Mouse (Mus musculus) kidney, embryonic 14.5 days (tissue): ENCODE data around the gene Acaca. TPM values are rescaled to one million over a fixed set of nuclear protein-coding genes. Genes with fewer than 3 reads are reported as not detected.

Source experiments
- ATAC-seq: fragments of 200-750 bp; cut with Nextera tagmentation; 2 replicates; pipeline ENCODE4 v1.8.0; 2017; ENCODE audit warnings: moderate number of reproducible peaks, mild to moderate bottlenecking, moderate TSS enrichment, moderate library complexity; ENCODE audit not compliant: low FRiP score, low TSS enrichment
- H3K27ac ChIP-seq: fragments of 300-500 bp; sonication (generic); 2 replicates; pipeline ENCODE4 v1.5.1; 2014; ENCODE audit warnings: low read depth, mild to moderate bottlenecking, low read length, moderate library complexity, mixed read lengths
- H3K27me3 ChIP-seq: fragments of 300-500 bp; sonication (generic); 2 replicates; pipeline ENCODE4 v1.6.1; 2014; ENCODE audit warnings: mild to moderate bottlenecking, low read length; ENCODE audit not compliant: control insufficient read depth, insufficient read depth
- H3K36me3 ChIP-seq: fragments of 300-500 bp; sonication (generic); 2 replicates; pipeline ENCODE4 v1.6.1; 2014; ENCODE audit warnings: low read length, mixed read lengths; ENCODE audit not compliant: control insufficient read depth, insufficient read depth
- H3K4me1 ChIP-seq: fragments of 300-500 bp; sonication (generic); 2 replicates; pipeline ENCODE4 v1.6.1; 2014; ENCODE audit warnings: low read length, mixed read lengths; ENCODE audit not compliant: control insufficient read depth, insufficient read depth
- H3K4me2 ChIP-seq: fragments of 300-500 bp; sonication (generic); replicated peaks from 2 replicates; pipeline ENCODE4 v1.6.1; 2014; ENCODE audit warnings: low read depth, mild to moderate bottlenecking, low read length
- H3K4me3 ChIP-seq: fragments of 300-500 bp; sonication (generic); 2 replicates; pipeline ENCODE4 v1.5.1; 2014; ENCODE audit warnings: mild to moderate bottlenecking, low read length
- H3K9ac ChIP-seq: fragments of 300-500 bp; sonication (generic); 2 replicates; pipeline ENCODE4 v1.6.1; 2014; ENCODE audit warnings: low read depth, mild to moderate bottlenecking, low read length, moderate library complexity
- H3K9me3 ChIP-seq: fragments of 300-500 bp; sonication (generic); 2 replicates; pipeline ENCODE4 v1.6.1; 2016; ENCODE audit warnings: low read length; ENCODE audit not compliant: control insufficient read depth
- WGBS: fragments of 180-500 bp; shearing (Covaris S2); extraction: QIAGEN DNeasy Blood & Tissue Kit; methylation state at CpG from one replicate; pipeline ENCODE4 v1.1.7; 2014; 5-methylcytosine and 5-hydroxymethylcytosine counted together
- polyA plus RNA-seq: library from polyadenylated mRNA; unstranded; fragments of >200 nt; fragmentation: Nextera tagmentation; extraction: Ambion mirVana; gene quantifications from 2 replicates; pipeline ENCODE4 v1.2.1, GENCODE M21; 2014

The Acaca gene
- polyA plus RNA-seq, 1 experiment from 2014 or later: 18.1 TPM

DNA sequence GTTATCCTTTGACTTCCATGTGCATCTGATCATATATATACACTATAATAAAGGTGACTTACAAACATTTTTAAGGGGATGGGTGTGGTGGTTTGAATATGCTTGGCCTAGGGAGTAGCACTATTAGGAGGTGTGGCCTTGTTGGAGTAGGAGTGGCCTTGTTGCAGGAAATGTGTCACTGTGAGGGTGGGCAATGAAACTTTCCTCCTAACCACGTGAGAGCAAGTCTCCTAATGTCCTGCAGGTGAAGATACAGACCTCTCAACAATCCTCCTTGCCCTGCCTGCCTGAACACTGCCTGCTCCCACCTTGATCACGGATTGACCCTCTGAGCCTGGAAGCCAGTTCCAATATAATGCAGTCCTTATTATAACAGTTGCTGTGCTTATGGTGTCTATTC lies 22.3 kb upstream of the Acaca start:
- no peak overlapping the region for H3K27ac ChIP-seq
- no peaks in the 10 kb centered on the region for H3K27me3 ChIP-seq
- H3K4me3 ChIP-seq: no peak overlapping the region
- H3K4me1 ChIP-seq: no peaks in the 10 kb centered on the region
- no peak overlapping the region for H3K4me2 ChIP-seq
- no peak for ATAC-seq
- 63% methylated on average over 2 of the region's 2 CpGs for WGBS
- no peaks in the 10 kb centered on the region for H3K9me3 ChIP-seq
- H3K36me3 ChIP-seq: peaks cover 89% of the 10 kb centered on the region
- H3K9ac ChIP-seq: no peak overlapping the region

DNA sequence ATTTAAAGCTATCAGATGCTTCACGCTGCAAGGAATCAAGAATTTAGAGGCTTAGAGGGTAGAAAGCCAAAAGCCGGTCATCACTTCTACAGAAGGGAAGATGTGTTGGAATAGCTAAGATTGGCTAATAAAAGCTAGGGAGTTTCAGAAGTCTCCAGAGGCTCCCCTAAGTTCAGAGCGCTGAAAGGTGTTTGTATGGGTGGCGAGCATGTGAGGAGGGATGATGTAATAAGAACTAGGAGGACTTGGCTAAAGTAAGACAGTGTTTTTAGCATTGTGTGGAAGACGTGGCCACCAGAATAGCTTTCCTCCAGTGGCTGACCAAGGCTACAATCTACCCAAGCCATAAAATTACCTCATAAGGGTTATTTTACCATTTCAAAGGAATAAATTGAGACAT lies 15.8 kb upstream of the Acaca start:
- H3K9ac ChIP-seq: no peak overlapping the region
- 90% methylated on average over 5 of the region's 5 CpGs for WGBS
- H3K4me3 ChIP-seq: no peak overlapping the region
- H3K4me2 ChIP-seq: no peak overlapping the region
- H3K27ac ChIP-seq: no peak overlapping the region
- H3K36me3 ChIP-seq: peaks cover 65% of the 10 kb centered on the region
- no peaks in the 10 kb centered on the region for H3K4me1 ChIP-seq
- H3K27me3 ChIP-seq: no peaks in the 10 kb centered on the region
- no peaks in the 10 kb centered on the region for H3K9me3 ChIP-seq
- ATAC-seq: no peak

DNA sequence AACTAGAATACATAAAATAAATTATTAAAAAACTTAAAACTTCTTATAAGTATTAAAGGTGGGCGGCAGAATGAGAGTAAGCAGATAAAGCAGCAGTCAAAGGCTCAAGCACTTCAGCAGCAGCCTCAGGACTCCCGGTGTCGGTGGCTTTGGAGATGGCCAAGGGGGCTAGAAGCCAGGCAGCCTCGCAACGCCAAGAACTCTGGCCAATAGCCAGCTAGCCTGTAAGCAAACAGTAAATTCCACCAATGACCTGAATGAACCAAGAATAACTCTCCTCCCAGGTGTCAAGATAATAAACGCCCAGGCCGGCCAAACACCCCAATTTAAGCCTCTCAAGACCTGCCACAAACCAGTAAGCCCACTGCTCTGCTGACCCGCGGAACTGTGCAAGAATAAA lies 13.8 kb upstream of the Acaca start:
- H3K9ac ChIP-seq: no peak overlapping the region
- no peak overlapping the region for H3K4me3 ChIP-seq
- no peak overlapping the region for H3K4me2 ChIP-seq
- no peaks in the 10 kb centered on the region for H3K4me1 ChIP-seq
- no peaks in the 10 kb centered on the region for H3K9me3 ChIP-seq
- 57% methylated on average over 9 of the region's 9 CpGs for WGBS
- H3K36me3 ChIP-seq: peaks cover 62% of the 10 kb centered on the region
- no peak for ATAC-seq
- H3K27ac ChIP-seq: no peak overlapping the region
- no peaks in the 10 kb centered on the region for H3K27me3 ChIP-seq

DNA sequence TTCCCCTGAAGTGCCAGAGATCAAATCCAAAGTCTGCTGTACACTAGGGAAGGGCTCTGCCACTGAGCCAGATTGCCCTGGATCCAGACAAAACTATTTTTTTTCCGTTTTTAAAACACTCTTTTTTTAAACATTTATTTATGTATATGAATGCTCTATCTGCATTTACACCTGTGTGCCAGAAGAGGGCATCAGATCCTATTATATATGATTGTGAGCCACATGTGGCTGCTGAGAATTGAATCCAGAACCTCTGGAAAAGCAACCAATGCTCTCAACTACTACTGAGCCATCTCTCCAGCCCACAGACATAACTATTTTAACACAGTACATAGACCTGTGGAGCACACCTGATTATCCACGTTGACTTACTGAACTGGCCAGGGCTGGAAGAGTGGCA lies 13.3 kb upstream of the Acaca start:
- ATAC-seq: no peak
- Histone ChIP-seq H3K9ac (no peak overlapping the region), H3K9me3 (no peaks in the 10 kb centered on the region), H3K27ac (no peak overlapping the region), H3K4me3 (no peak overlapping the region), H3K4me2 (no peak overlapping the region), H3K4me1 (no peaks in the 10 kb centered on the region), H3K36me3 (peaks cover 65% of the 10 kb centered on the region), H3K27me3 (no peaks in the 10 kb centered on the region)
- WGBS: 63% methylated on average over 2 of the region's 2 CpGs

DNA sequence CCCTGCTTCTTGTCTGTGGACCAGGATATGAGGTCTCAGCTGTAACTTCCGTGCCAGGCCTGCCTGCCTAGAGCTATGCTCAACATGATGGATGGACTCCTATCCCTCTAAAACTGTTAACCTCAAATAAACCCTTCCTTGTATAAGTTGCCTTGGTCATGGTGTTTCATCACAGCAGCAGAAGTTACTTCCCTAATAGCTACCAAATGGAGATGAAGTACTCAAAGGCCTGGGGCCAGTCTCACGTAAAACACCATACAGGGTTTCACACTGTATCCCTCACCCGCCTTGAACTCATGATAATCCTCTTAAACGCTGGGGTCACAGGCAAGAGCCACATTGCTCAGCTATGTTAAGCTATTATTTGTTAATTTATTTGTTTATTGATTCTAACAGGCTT lies 12.0 kb upstream of the Acaca start:
- Histone ChIP-seq H3K4me1 (no peaks in the 10 kb centered on the region), H3K27ac (no peak overlapping the region), H3K9me3 (no peaks in the 10 kb centered on the region), H3K4me2 (no peak overlapping the region), H3K27me3 (no peaks in the 10 kb centered on the region), H3K36me3 (peaks cover 66% of the 10 kb centered on the region), H3K9ac (no peak overlapping the region), H3K4me3 (no peak overlapping the region)
- WGBS: 92% methylated on average over 4 of the region's 4 CpGs
- no peak for ATAC-seq

DNA sequence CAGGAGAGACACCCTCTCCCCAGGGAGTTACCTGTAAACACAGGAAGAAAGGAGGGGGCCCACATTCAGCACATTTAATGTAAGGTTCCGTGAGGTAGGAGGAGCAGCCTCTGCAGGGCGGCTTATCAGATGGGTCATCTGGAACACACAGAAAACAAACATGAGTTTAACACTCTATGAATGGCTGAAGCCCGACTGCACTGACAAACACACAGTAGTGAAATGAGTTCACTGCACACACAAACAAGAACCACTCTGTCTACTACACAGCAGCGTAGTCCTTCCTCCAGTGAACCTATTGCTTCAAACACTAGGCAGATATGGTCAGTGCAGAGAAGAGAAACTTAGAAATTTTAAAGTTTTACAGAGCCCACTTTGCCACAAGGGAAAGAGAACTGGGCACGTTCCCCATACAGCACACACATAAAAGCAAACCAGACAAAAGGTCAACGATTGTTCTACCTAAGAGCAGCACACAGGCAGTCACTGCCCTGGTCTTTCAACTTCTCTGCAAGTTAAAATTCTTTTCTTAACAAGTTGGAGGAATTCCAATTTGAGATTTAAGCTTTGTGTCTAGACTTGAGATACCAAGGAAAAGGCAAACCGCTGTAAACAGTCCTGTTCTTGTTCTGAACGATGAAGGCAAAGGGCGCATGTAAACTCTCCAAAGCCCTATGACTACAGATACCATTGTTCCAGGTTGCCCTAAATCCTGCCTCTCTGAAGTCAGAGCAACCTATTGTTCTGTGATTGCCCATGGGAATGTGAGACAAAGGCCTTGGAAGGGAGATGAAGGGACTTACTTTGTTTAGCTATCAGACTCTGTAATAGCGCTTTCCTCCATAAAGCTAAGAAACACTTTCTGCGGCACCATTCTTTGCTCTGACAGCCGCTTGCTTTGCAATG lies 8.2 kb upstream of the Acaca start:
- no peak overlapping the region for H3K4me3 ChIP-seq
- H3K4me2 ChIP-seq: no peak overlapping the region
- H3K9me3 ChIP-seq: no peaks in the 10 kb centered on the region
- H3K27me3 ChIP-seq: no peaks in the 10 kb centered on the region
- WGBS: 86% methylated on average over 12 of the region's 12 CpGs
- no peak for ATAC-seq
- H3K9ac ChIP-seq: no peak overlapping the region
- no peaks in the 10 kb centered on the region for H3K4me1 ChIP-seq
- H3K36me3 ChIP-seq: peaks cover 80% of the 10 kb centered on the region
- H3K27ac ChIP-seq: no peak overlapping the region

DNA sequence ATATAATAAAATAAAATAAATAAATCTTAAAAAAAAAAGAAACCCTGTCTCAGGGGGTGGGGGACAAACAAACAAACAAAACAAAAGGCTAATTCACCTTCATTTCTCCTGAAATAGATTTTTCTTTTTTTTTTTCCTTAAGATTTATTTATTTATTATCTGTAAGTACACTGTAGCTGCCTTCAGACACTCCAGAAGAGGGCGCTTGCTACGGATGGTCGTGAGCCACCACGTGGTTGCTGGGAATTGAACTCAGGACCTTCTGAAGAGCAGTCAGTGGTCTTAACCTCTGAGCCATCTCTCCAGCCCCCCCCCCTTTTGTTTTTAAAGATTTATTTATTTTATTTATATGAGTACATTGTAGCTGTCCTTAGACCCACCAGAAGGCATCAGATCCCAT lies 1.5 kb upstream of the Acaca start:
- Histone ChIP-seq H3K27me3 (no peaks in the 10 kb centered on the region), H3K9me3 (no peaks in the 10 kb centered on the region), H3K9ac (no peak overlapping the region), H3K4me2 (no peak overlapping the region), H3K4me1 (peaks cover 4% of the 10 kb centered on the region; the same call in 1 of the 2 replicates), H3K36me3 (peaks cover 38% of the 10 kb centered on the region), H3K4me3 (no peak overlapping the region), H3K27ac (no peak overlapping the region)
- ATAC-seq: no peak
- 87% methylated on average over 4 of the region's 4 CpGs for WGBS

DNA sequence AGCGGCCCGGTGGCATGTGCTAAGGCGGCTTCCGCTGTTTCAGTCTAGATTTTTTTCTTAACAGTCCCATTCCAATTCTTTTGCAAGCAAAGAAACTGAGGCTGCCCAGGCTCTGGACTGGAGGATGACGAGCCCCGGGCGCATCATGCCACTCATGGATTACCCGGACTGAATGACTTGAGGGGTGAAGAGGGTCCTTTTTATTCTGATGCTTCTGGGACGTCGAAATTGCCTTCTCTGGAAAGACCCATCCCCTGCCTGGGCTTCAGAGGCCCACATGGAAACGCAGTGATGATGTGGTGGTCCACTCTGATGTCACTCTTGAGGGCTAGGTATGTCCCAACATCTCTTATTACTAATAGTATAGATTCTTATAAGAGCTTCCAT lies 320 bp downstream of the Acaca start:
- ATAC-seq: peak; percentile 40; the same call in 1 of the 2 replicates
- H3K9me3 ChIP-seq: no peaks in the 10 kb centered on the region
- peak overlapping the region; percentile 48 for H3K4me2 ChIP-seq
- H3K4me3 ChIP-seq: peak overlapping the region; percentile 73
- H3K27ac ChIP-seq: no peak overlapping the region
- peak overlapping the region; percentile 89; the same call in 1 of the 2 replicates for H3K9ac ChIP-seq
- H3K4me1 ChIP-seq: peaks cover 4% of the 10 kb centered on the region; the same call in 1 of the 2 replicates
- 7% methylated on average over 11 of the region's 11 CpGs for WGBS
- no peaks in the 10 kb centered on the region for H3K27me3 ChIP-seq
- H3K36me3 ChIP-seq: peaks cover 22% of the 10 kb centered on the region

DNA sequence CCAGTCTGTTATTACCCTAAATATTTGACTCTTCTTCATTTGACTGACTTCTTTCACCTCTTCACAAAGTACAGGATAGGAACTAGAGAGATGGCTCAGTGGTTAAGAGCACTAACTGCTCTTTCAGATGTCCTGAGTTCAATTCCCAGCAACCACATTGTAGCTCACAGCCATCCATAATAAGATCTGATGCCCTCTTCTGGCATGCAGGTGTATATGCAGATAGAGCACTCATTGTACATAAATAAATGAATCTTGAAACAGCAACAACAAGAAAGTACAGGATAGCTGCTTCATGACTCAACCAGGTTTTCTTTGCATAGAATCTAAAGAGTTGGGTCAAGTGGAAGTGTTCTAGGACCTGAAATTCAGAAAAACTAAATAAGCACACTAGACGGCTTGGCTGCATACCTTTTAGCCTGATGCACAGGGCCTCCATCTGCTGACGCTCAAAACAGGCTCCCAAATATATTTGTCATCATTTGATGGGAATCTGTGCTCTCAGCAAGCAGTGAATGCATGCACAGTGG lies 4.9 kb downstream of the Acaca start:
- no peak overlapping the region for H3K27ac ChIP-seq
- ATAC-seq: no peak
- 84% methylated on average over 2 of the region's 2 CpGs for WGBS
- no peaks in the 10 kb centered on the region for H3K36me3 ChIP-seq
- no peaks in the 10 kb centered on the region for H3K9me3 ChIP-seq
- no peaks in the 10 kb centered on the region for H3K27me3 ChIP-seq
- H3K4me1 ChIP-seq: no peaks in the 10 kb centered on the region
- no peak overlapping the region for H3K9ac ChIP-seq
- no peak overlapping the region for H3K4me2 ChIP-seq
- H3K4me3 ChIP-seq: no peak overlapping the region
